Mouse (Mus musculus): ENCODE results near the gene Cd3eap. TPM values are rescaled to one million over a fixed set of nuclear protein-coding genes. Genes with fewer than 3 reads are reported as not detected.
A peak's percentile ranks its signal among the peaks of the same experiment; 100 is the strongest.

Cd3eap gene
- polyA plus RNA-seq, 1 experiment from 2014 or later: 18.0 TPM

GRCm38 (mm10) chr7:19358634-19359033, 649 bp downstream of the Cd3eap start:
- H3K9ac ChIP-seq (ENCODE audit: low read length): peak overlapping the region; percentile 54
- no peaks in the 10 kb centered on the region for H3K9me3 ChIP-seq (ENCODE audit: control insufficient read depth, low read length)
- peak overlapping the region; percentile 49 for H3K4me3 ChIP-seq (ENCODE audit: low read depth, low read length)
- ATAC-seq (ENCODE audit: insufficient read depth, low FRiP score, low TSS enrichment): no peak
- peaks cover 11% of the 10 kb centered on the region for H3K36me3 ChIP-seq (ENCODE audit: control insufficient read depth, insufficient read depth, low read length)
- no peak for DNase-seq (ENCODE audit: low spot score)
- no peaks in the 10 kb centered on the region for H3K27me3 ChIP-seq (ENCODE audit: control insufficient read depth, insufficient read depth, low read length)
- no peaks in the 10 kb centered on the region; the same call in 1 of the 2 replicates for H3K4me1 ChIP-seq (ENCODE audit: control insufficient read depth, insufficient read depth, low read length)
- H3K4me2 ChIP-seq (ENCODE audit: low read depth): peak overlapping the region; percentile 95
- 26% methylated on average over 13 of the region's 13 CpGs for WGBS
- no peak overlapping the region for H3K27ac ChIP-seq (ENCODE audit: low read depth, low read length)

- ATAC-seq (ENCODE audit: insufficient read depth, low FRiP score, low TSS enrichment) (no peak), DNase-seq (ENCODE audit: low spot score) (no peak)
- Histone ChIP-seq H3K4me3 (ENCODE audit: low read depth, low read length) (no peak overlapping the region; the same call in 1 of the 2 replicates), H3K27ac (ENCODE audit: low read depth, low read length) (no peak overlapping the region), H3K27me3 (ENCODE audit: control insufficient read depth, insufficient read depth, low read length) (no peaks in the 10 kb centered on the region), H3K36me3 (ENCODE audit: control insufficient read depth, insufficient read depth, low read length) (peaks cover 14% of the 10 kb centered on the region), H3K4me1 (ENCODE audit: control insufficient read depth, insufficient read depth, low read length) (no peaks in the 10 kb centered on the region; the same call in 1 of the 2 replicates), H3K9me3 (ENCODE audit: control insufficient read depth, low read length) (no peaks in the 10 kb centered on the region), H3K9ac (ENCODE audit: low read length) (no peak overlapping the region), H3K4me2 (ENCODE audit: low read depth) (peak overlapping the region; percentile 9; the same call in 1 of the 2 replicates)
- whole genome bisulfite sequencing: 95% methylated on average over 25 of the region's 25 CpGs
These were observed 1.6 kb downstream of the Cd3eap start for GRCm38 (mm10) chr7:19357381-19358375.

- 58% methylated on average over 10 of the region's 10 CpGs for WGBS
- ATAC-seq (ENCODE audit: insufficient read depth, low FRiP score, low TSS enrichment) (no peak), DNase-seq (ENCODE audit: low spot score) (no peak)
- Histone ChIP-seq H3K27ac (ENCODE audit: low read depth, low read length) (no peak overlapping the region), H3K4me3 (ENCODE audit: low read depth, low read length) (no peak overlapping the region), H3K9me3 (ENCODE audit: control insufficient read depth, low read length) (no peaks in the 10 kb centered on the region), H3K4me1 (ENCODE audit: control insufficient read depth, insufficient read depth, low read length) (no peaks in the 10 kb centered on the region; the same call in 1 of the 2 replicates), H3K4me2 (ENCODE audit: low read depth) (no peak overlapping the region), H3K27me3 (ENCODE audit: control insufficient read depth, insufficient read depth, low read length) (no peaks in the 10 kb centered on the region), H3K9ac (ENCODE audit: low read length) (no peak overlapping the region), H3K36me3 (ENCODE audit: control insufficient read depth, insufficient read depth, low read length) (peaks cover 14% of the 10 kb centered on the region)
These were observed 3.0 kb downstream of the Cd3eap start for GRCm38 (mm10) chr7:19356311-19356710.

- 90% methylated on average over 5 of the region's 5 CpGs for WGBS
These were observed 4.3 kb downstream of the Cd3eap start for GRCm38 (mm10) chr7:19354991-19355390.

GRCm38 (mm10) chr7:19350221-19350620, 9.1 kb downstream of the Cd3eap start:
- Histone ChIP-seq H3K4me3 (ENCODE audit: low read depth, low read length) (no peak overlapping the region), H3K9ac (ENCODE audit: low read length) (no peak overlapping the region), H3K4me2 (ENCODE audit: low read depth) (no peak overlapping the region), H3K27me3 (ENCODE audit: control insufficient read depth, insufficient read depth, low read length) (no peaks in the 10 kb centered on the region), H3K27ac (ENCODE audit: low read depth, low read length) (no peak overlapping the region), H3K36me3 (ENCODE audit: control insufficient read depth, insufficient read depth, low read length) (peaks cover 27% of the 10 kb centered on the region), H3K4me1 (ENCODE audit: control insufficient read depth, insufficient read depth, low read length) (peaks cover 6% of the 10 kb centered on the region), H3K9me3 (ENCODE audit: control insufficient read depth, low read length) (no peaks in the 10 kb centered on the region)
- DNase-seq (ENCODE audit: low spot score) (no peak), ATAC-seq (ENCODE audit: insufficient read depth, low FRiP score, low TSS enrichment) (no peak)
- WGBS: 92% methylated on average over 8 of the region's 8 CpGs

More at GRCm38 (mm10) chr7:19354991-19355390, 4.3 kb downstream of the Cd3eap start:
- DNase-seq (ENCODE audit: low spot score): no peak
- ATAC-seq (ENCODE audit: insufficient read depth, low FRiP score, low TSS enrichment): no peak
- Histone ChIP-seq H3K4me2 (ENCODE audit: low read depth) (no peak overlapping the region), H3K27me3 (ENCODE audit: control insufficient read depth, insufficient read depth, low read length) (no peaks in the 10 kb centered on the region), H3K9me3 (ENCODE audit: control insufficient read depth, low read length) (no peaks in the 10 kb centered on the region), H3K36me3 (ENCODE audit: control insufficient read depth, insufficient read depth, low read length) (peaks cover 22% of the 10 kb centered on the region), H3K4me3 (ENCODE audit: low read depth, low read length) (no peak overlapping the region), H3K4me1 (ENCODE audit: control insufficient read depth, insufficient read depth, low read length) (no peaks in the 10 kb centered on the region; the same call in 1 of the 2 replicates), H3K27ac (ENCODE audit: low read depth, low read length) (no peak overlapping the region), H3K9ac (ENCODE audit: low read length) (no peak overlapping the region)

- no peak overlapping the region for H3K9ac ChIP-seq (ENCODE audit: low read length)
- no peak overlapping the region for H3K4me3 ChIP-seq (ENCODE audit: low read depth, low read length)
- H3K4me1 ChIP-seq (ENCODE audit: control insufficient read depth, insufficient read depth, low read length): peaks cover 8% of the 10 kb centered on the region
- H3K36me3 ChIP-seq (ENCODE audit: control insufficient read depth, insufficient read depth, low read length): peaks cover 21% of the 10 kb centered on the region
- whole genome bisulfite sequencing: 90% methylated on average over 13 of the region's 13 CpGs
- no peak overlapping the region for H3K4me2 ChIP-seq (ENCODE audit: low read depth)
- DNase-seq (ENCODE audit: low spot score) (no peak), ATAC-seq (ENCODE audit: insufficient read depth, low FRiP score, low TSS enrichment) (no peak)
- H3K27ac ChIP-seq (ENCODE audit: low read depth, low read length): no peak overlapping the region
- H3K9me3 ChIP-seq (ENCODE audit: control insufficient read depth, low read length): no peaks in the 10 kb centered on the region
- no peaks in the 10 kb centered on the region for H3K27me3 ChIP-seq (ENCODE audit: control insufficient read depth, insufficient read depth, low read length)
These were observed 9.9 kb downstream of the Cd3eap start for GRCm38 (mm10) chr7:19349188-19349915.

GRCm38 (mm10) chr7:19344938-19345471, 14.3 kb downstream of the Cd3eap start:
- peak; percentile 95 for DNase-seq (ENCODE audit: low spot score)
- WGBS: under 1% methylated on average over 31 of the region's 31 CpGs

GRCm38 (mm10) chr7:19344237-19344847, 14.9 kb downstream of the Cd3eap start, which contains the start of gene Ercc1:
Gene Ercc1 (plus strand): TSS chr7:19344778.
- Histone ChIP-seq H3K36me3 (ENCODE audit: control insufficient read depth, insufficient read depth, low read length) (peaks cover 4% of the 10 kb centered on the region; the same call in 1 of the 2 replicates), H3K9me3 (ENCODE audit: control insufficient read depth, low read length) (no peaks in the 10 kb centered on the region), H3K4me1 (ENCODE audit: control insufficient read depth, insufficient read depth, low read length) (peaks cover 16% of the 10 kb centered on the region), H3K4me3 (ENCODE audit: low read depth, low read length) (peak within 1 kb of the TSS; percentile 47), H3K27me3 (ENCODE audit: control insufficient read depth, insufficient read depth, low read length) (peaks cover 8% of the 10 kb centered on the region), H3K9ac (ENCODE audit: low read length) (peak within 1 kb of the TSS; percentile 60), H3K4me2 (ENCODE audit: low read depth) (peak within 1 kb of the TSS; percentile 50), H3K27ac (ENCODE audit: low read depth, low read length) (0 out of 2 replicates have a peak within 1 kb of the TSS, but pooled peaks have one; percentile 1)
- no peak for ATAC-seq (ENCODE audit: insufficient read depth, low FRiP score, low TSS enrichment)
- no peak for DNase-seq (ENCODE audit: low spot score)
- 30% methylated on average over 12 of the region's 12 CpGs for WGBS

More at GRCm38 (mm10) chr7:19344938-19345471, 14.3 kb downstream of the Cd3eap start:
- H3K4me3 ChIP-seq (ENCODE audit: low read depth, low read length): peak overlapping the region; percentile 47
- peak overlapping the region; percentile 50 for H3K4me2 ChIP-seq (ENCODE audit: low read depth)
- peak; percentile 89 for ATAC-seq (ENCODE audit: insufficient read depth, low FRiP score, low TSS enrichment)
- H3K27me3 ChIP-seq (ENCODE audit: control insufficient read depth, insufficient read depth, low read length): peaks cover 8% of the 10 kb centered on the region
- no peaks in the 10 kb centered on the region for H3K9me3 ChIP-seq (ENCODE audit: control insufficient read depth, low read length)
- peaks cover 16% of the 10 kb centered on the region for H3K4me1 ChIP-seq (ENCODE audit: control insufficient read depth, insufficient read depth, low read length)
- peaks cover 6% of the 10 kb centered on the region; the same call in 1 of the 2 replicates for H3K36me3 ChIP-seq (ENCODE audit: control insufficient read depth, insufficient read depth, low read length)
- H3K9ac ChIP-seq (ENCODE audit: low read length): peak overlapping the region; percentile 60
- 0 out of 2 replicates have a peak overlapping the region, but pooled peaks have one; percentile 1 for H3K27ac ChIP-seq (ENCODE audit: low read depth, low read length)
